Mouse (Mus musculus): ENCODE data around the gene Calr. TPM values are rescaled to one million over a fixed set of nuclear protein-coding genes. Genes with fewer than 3 reads are reported as not detected.
A peak's percentile ranks its signal among the peaks of the same experiment; 100 is the strongest.

Gene Calr
- polyA plus RNA-seq (2015; fragmentation: Nextera tagmentation; extraction: Ambion mirVana): 318 and 405 TPM in 2 replicates

DNA sequence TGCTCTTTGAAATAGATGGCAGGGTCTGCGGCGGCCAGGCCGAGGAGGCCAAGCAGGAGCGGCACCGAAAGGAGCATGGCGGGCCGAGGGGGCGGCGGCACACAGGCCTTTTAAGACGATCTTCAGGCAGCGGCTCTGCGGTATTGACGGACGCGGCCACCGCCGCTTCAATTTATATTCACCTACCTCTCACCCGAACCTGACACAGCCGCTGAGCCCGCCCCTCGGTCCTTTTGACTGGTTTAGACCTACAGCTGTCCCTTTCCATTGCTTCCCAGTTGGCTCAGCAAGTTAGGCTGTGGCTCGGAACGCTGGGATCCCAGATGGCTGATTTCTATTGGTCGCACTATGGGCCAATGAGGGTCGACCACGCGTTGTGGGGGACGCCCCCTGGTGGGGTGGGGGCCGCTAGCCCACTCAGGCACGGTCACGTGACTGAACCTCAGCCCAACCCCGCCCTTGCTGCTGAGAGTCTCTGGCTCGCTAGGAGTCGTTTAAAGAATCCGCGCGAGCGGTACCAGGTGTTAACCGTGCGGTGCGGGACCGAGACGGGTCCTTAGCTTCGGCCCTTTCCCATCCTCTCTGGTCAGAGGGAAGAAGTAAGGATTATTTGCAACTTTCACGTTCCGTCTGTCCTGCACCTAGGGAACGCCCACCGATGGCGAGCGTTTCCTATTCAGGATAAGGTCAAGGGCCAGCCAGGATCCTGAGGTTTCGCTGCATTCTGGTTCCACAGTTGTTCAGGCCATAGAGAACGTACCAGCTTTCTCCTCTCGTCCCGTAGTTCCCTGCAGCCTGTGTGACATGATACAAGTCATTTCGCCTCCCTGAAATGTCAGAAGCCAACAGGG, at the start of gene Calr:
Gene Calr, minus strand, starts transcription at position 213 of the 851 bp plus-strand sequence.
- WGBS: under 1% methylated on average over 55 of the region's 55 CpGs

DNA sequence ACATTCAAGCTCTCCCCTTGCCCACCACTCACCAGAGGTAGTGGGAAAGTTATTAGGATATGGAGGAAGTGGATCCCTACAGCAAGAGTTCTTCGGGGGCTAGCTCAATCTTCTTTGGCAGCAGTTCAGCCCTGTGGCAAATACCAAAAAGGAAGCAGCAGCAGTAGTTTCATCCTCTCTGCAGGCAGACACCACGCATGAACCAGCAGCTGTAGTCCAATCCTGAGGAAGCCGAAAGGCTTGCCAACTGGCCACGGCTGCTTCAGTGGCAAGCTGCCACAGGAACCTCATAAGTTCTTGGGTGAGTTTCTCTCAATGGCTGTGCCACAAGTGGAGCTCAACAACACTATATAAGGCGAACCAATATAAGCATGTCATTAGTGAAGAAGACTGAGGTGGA, 49.2 kb upstream of the Calr start:
- no peak for TF ChIP-seq EP300 (IDR thresholded peaks at IDR 0.05)
- no peak for TF ChIP-seq CTCF (IDR thresholded peaks at IDR 0.05)
- DNase-seq (ENCODE audit: low spot score) (no peak), ATAC-seq (no peak)
- Histone ChIP-seq H3K4me1 (ENCODE audit: insufficient read depth, low read depth, low read length) (0 out of 2 replicates have a peak, but pooled peaks cover 4% of the 10 kb centered on the region), H3K4me3 (ENCODE audit: low read depth, low read length) (no peak overlapping the region), H3K9ac (replicated peaks; ENCODE audit: low read depth) (no peak overlapping the region), H3K27me3 (replicated peaks; ENCODE audit: insufficient read depth, low read length) (no peaks in the 10 kb centered on the region), H3K27ac (ENCODE audit: low read length) (no peak overlapping the region), H3K4me2 (replicated peaks; ENCODE audit: low read depth, low read length) (no peak overlapping the region), H3K9me3 (ENCODE audit: low read length) (no peaks in the 10 kb centered on the region), H3K36me3 (ENCODE audit: insufficient read depth, low read length) (no peaks in the 10 kb centered on the region)
- WGBS: 85% methylated on average over 5 of the region's 5 CpGs

More for the DNA sequence above, at the start of gene Calr:
- Histone ChIP-seq H3K4me1 (ENCODE audit: insufficient read depth, low read depth, low read length) (peaks cover 7% of the 10 kb centered on the region; the same call in 1 of the 2 replicates), H3K4me2 (replicated peaks; ENCODE audit: low read depth, low read length) (peak within 1 kb of the TSS; percentile 91), H3K27me3 (replicated peaks; ENCODE audit: insufficient read depth, low read length) (no peaks in the 10 kb centered on the region), H3K4me3 (ENCODE audit: low read depth, low read length) (peak within 1 kb of the TSS; percentile 85), H3K27ac (ENCODE audit: low read length) (peak within 1 kb of the TSS; percentile 81), H3K36me3 (ENCODE audit: insufficient read depth, low read length) (peaks cover 22% of the 10 kb centered on the region; the same call in 1 of the 2 replicates), H3K9me3 (ENCODE audit: low read length) (no peaks in the 10 kb centered on the region), H3K9ac (replicated peaks; ENCODE audit: low read depth) (peak within 1 kb of the TSS; percentile 75)
- peak; percentile 51 for TF ChIP-seq CTCF (IDR thresholded peaks at IDR 0.05)
- no peak for TF ChIP-seq EP300 (IDR thresholded peaks at IDR 0.05)
- peak; percentile 100 for DNase-seq (ENCODE audit: low spot score)
- ATAC-seq: peak; percentile 99

DNA sequence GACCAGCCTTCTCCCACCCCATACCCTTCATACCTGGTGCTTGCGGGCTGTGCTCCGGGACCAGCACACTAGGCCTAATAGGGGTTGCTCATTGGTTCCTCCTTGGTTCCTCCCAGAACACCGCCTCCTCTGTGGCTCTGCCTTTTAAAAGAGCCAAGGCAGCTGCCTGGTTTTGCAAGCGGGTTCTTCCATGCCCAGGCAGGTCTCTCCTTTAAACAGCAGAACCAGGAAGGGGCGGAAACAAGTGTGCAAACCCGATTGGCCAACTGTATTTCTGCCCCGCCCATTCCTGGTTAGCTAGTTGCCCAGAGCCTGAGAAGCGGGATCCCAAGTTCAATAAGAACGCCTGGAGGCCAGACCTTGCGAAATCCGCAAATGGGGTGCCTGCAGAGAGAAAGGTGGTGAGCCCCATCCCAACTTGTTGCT, 47.0 kb upstream of the Calr start, which contains the start of gene Gcdh:
Gene Gcdh, minus strand, starts transcription at position 213 of the 426 bp plus-strand sequence.
- no peaks in the 10 kb centered on the region for H3K27me3 ChIP-seq (replicated peaks; ENCODE audit: insufficient read depth, low read length)
- peak within 1 kb of the TSS; percentile 50 for H3K4me3 ChIP-seq (ENCODE audit: low read depth, low read length)
- H3K9ac ChIP-seq (replicated peaks; ENCODE audit: low read depth): peak within 1 kb of the TSS; percentile 45
- H3K9me3 ChIP-seq (ENCODE audit: low read length): no peaks in the 10 kb centered on the region
- peak within 1 kb of the TSS; percentile 81 for H3K4me2 ChIP-seq (replicated peaks; ENCODE audit: low read depth, low read length)
- under 1% methylated on average over 11 of the region's 11 CpGs for WGBS
- ATAC-seq (peak; percentile 100), DNase-seq (ENCODE audit: low spot score) (peak; percentile 99)
- 0 out of 2 replicates have a peak within 1 kb of the TSS, but pooled peaks have one; percentile 4 for H3K27ac ChIP-seq (ENCODE audit: low read length)
- 0 out of 2 replicates have a peak, but pooled peaks cover 4% of the 10 kb centered on the region for H3K4me1 ChIP-seq (ENCODE audit: insufficient read depth, low read depth, low read length)
- H3K36me3 ChIP-seq (ENCODE audit: insufficient read depth, low read length): no peaks in the 10 kb centered on the region
- TF ChIP-seq CTCF (IDR thresholded peaks at IDR 0.05): no peak
- TF ChIP-seq EP300 (IDR thresholded peaks at IDR 0.05): peak; percentile 83

DNA sequence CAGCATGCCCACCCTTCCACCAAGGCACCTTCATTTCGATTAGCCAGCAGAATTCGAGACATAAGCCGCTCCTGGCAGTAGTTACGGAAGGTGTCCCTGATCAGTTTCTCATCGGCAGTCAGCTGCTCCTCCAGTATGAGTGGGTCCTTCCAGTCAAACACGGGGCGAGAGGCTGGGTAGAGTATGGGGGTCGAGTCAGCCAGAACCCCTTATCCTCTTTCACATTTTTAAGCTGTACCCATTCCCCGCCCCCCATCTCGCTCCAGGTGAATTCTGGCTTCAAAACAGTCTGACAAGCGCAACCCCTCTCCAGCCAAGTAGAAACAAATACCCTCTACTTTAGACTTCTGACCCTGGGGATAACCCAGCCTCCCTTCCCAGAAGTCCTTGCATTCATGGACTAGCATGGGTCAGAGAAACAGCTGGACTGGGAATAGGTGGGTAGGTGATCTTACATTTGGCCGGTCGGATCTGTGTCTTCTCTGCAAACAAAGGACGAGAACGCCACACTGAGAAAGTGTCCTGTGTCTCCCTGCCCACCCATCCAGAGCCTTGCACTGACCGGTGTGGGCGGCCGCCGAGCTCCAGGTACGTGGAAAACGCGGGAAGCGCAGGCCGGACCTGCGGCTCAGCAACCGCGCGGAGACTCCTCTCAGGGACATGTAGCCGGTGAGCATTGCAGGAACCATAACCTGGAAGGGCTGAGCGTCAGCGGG, 46.4 kb upstream of the Calr start:
- Histone ChIP-seq H3K4me1 (ENCODE audit: insufficient read depth, low read depth, low read length) (0 out of 2 replicates have a peak, but pooled peaks cover 4% of the 10 kb centered on the region), H3K27me3 (replicated peaks; ENCODE audit: insufficient read depth, low read length) (no peaks in the 10 kb centered on the region), H3K27ac (ENCODE audit: low read length) (0 out of 2 replicates have a peak overlapping the region, but pooled peaks have one; percentile 4), H3K9me3 (ENCODE audit: low read length) (no peaks in the 10 kb centered on the region), H3K4me3 (ENCODE audit: low read depth, low read length) (peak overlapping the region; percentile 50), H3K36me3 (ENCODE audit: insufficient read depth, low read length) (0 out of 2 replicates have a peak, but pooled peaks cover 4% of the 10 kb centered on the region), H3K9ac (replicated peaks; ENCODE audit: low read depth) (peak overlapping the region; percentile 45), H3K4me2 (replicated peaks; ENCODE audit: low read depth, low read length) (peak overlapping the region; percentile 81)
- ATAC-seq (no peak), DNase-seq (ENCODE audit: low spot score) (no peak)
- WGBS: 9% methylated on average over 30 of the region's 31 CpGs
- no peak for TF ChIP-seq EP300 (IDR thresholded peaks at IDR 0.05)
- no peak for TF ChIP-seq CTCF (IDR thresholded peaks at IDR 0.05)

DNA sequence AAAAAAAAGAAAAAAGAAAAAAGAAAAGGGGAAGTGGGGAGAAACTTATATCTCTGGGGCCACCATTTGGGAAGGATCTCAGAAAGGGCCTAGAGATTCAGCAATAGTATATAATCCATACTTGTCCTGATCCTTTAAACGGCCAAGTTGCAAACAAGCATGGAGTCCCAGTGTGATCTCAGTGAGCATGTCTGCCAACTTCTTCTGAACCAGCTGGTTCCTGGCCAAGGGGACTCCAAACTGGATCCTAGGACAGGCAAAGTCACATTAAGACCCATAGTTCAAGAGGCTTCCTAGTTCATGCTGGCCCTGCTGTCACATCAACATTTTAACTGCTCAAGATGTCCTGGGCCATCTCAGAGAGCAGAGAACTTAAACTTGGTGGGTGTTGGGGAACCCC, 42.4 kb upstream of the Calr start:
- no peaks in the 10 kb centered on the region for H3K27me3 ChIP-seq (replicated peaks; ENCODE audit: insufficient read depth, low read length)
- H3K27ac ChIP-seq (ENCODE audit: low read length): no peak overlapping the region
- 83% methylated on average over 1 of the region's 1 CpGs for WGBS
- 0 out of 2 replicates have a peak, but pooled peaks cover 18% of the 10 kb centered on the region for H3K36me3 ChIP-seq (ENCODE audit: insufficient read depth, low read length)
- H3K4me3 ChIP-seq (ENCODE audit: low read depth, low read length): no peak overlapping the region
- DNase-seq (ENCODE audit: low spot score): no peak
- no peak overlapping the region for H3K4me2 ChIP-seq (replicated peaks; ENCODE audit: low read depth, low read length)
- TF ChIP-seq EP300 (IDR thresholded peaks at IDR 0.05) (no peak), CTCF (IDR thresholded peaks at IDR 0.05) (no peak)
- H3K9ac ChIP-seq (replicated peaks; ENCODE audit: low read depth): no peak overlapping the region
- 0 out of 2 replicates have a peak, but pooled peaks cover 4% of the 10 kb centered on the region for H3K4me1 ChIP-seq (ENCODE audit: insufficient read depth, low read depth, low read length)
- ATAC-seq: no peak
- H3K9me3 ChIP-seq (ENCODE audit: low read length): no peaks in the 10 kb centered on the region

DNA sequence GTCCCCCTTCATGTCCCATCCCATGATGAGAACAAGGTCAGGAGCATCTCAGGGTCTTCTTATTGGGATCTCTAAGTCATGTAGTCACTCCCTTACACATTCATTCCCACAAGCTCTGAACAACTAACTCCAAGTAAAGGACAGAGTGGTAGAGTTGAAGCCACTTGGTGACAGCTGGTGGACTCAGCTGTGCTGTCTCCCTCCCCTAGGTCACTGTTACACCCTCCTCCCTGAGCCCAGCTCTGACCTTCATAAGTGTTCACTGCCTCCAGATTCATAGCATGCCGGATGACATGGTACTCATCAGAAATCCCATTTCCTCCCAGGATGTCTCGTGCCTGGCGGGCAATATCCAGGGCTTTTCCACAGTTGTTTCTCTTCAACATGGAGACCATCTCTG, 41.5 kb upstream of the Calr start:
- H3K4me1 ChIP-seq (ENCODE audit: insufficient read depth, low read depth, low read length): 0 out of 2 replicates have a peak, but pooled peaks cover 4% of the 10 kb centered on the region
- no peak overlapping the region for H3K9ac ChIP-seq (replicated peaks; ENCODE audit: low read depth)
- ATAC-seq (no peak), DNase-seq (ENCODE audit: low spot score) (no peak)
- no peak overlapping the region for H3K27ac ChIP-seq (ENCODE audit: low read length)
- H3K36me3 ChIP-seq (ENCODE audit: insufficient read depth, low read length): 0 out of 2 replicates have a peak, but pooled peaks cover 18% of the 10 kb centered on the region
- H3K4me2 ChIP-seq (replicated peaks; ENCODE audit: low read depth, low read length): no peak overlapping the region
- no peak overlapping the region for H3K4me3 ChIP-seq (ENCODE audit: low read depth, low read length)
- 96% methylated on average over 3 of the region's 3 CpGs for WGBS
- no peaks in the 10 kb centered on the region for H3K27me3 ChIP-seq (replicated peaks; ENCODE audit: insufficient read depth, low read length)
- H3K9me3 ChIP-seq (ENCODE audit: low read length): no peaks in the 10 kb centered on the region
- no peak for TF ChIP-seq EP300 (IDR thresholded peaks at IDR 0.05)
- TF ChIP-seq CTCF (IDR thresholded peaks at IDR 0.05): no peak
